Mouse (Mus musculus) bone marrow, adult 2 months (tissue): ENCODE measurements around the gene Ahrr. TPM values are rescaled to one million over a fixed set of nuclear protein-coding genes. Genes with fewer than 3 reads are reported as not detected.

Experiments
- H3K27ac ChIP-seq: fragments of 200-500 bp; 2 replicates; pipeline ENCODE4 v1.5.1; 2012; ENCODE audit warnings: low read depth, mild to moderate bottlenecking, control low read depth, inconsistent platforms, low read length; ENCODE audit not compliant: control insufficient read depth, poor library complexity, insufficient read depth
- H3K4me1 ChIP-seq: fragments of 200-500 bp; 2 replicates; pipeline ENCODE4 v1.6.1; 2011; ENCODE audit warnings: low read length; ENCODE audit not compliant: control insufficient read depth, insufficient read depth
- H3K4me3 ChIP-seq: fragments of 200-500 bp; replicated peaks from 2 replicates; pipeline ENCODE3; 2011; ENCODE audit warnings: mild to moderate bottlenecking, low read depth, low read length, control low read depth; ENCODE audit not compliant: control insufficient read depth
- CTCF ChIP-seq: fragments of 200-500 bp; IDR thresholded peaks from 2 replicates; pipeline ENCODE4 v1.5.1; 2011; ENCODE audit warnings: low read length, control low read depth; ENCODE audit not compliant: control insufficient read depth, insufficient read depth
- POLR2A ChIP-seq: fragments of 200-500 bp; IDR thresholded peaks from 2 replicates; pipeline ENCODE4 v1.6.1; 2011; ENCODE audit warnings: low read depth, mild to moderate bottlenecking, control low read depth, low read length, borderline replicate concordance; ENCODE audit not compliant: control insufficient read depth
- WGBS: fragments of 180-500 bp; shearing (Covaris S2); methylation state at CpG from one replicate; pipeline ENCODE4 v1.1.7; 2018; 5-methylcytosine and 5-hydroxymethylcytosine counted together
- polyA plus RNA-seq: library from polyadenylated mRNA; stranded (reverse); fragments of >200 nt; gene quantifications from 2 replicates; pipeline ENCODE4 v1.2.4, GENCODE M21; 2011; ENCODE audit warnings: low replicate concordance; ENCODE audit not compliant: missing spikeins, insufficient read depth, insufficient read length

Ahrr gene
- not detected in 2 replicates for polyA plus RNA-seq

GRCm38 (mm10) chr13:74292167-74292566 lies at the start of gene Ahrr:
Gene Ahrr (minus strand): TSS chr13:74292331.
- no peak within 1 kb of the TSS for H3K27ac ChIP-seq
- no peaks in the 10 kb centered on the region for H3K4me1 ChIP-seq
- WGBS: 3% methylated on average over 27 of the region's 27 CpGs
- H3K4me3 ChIP-seq: no peak within 1 kb of the TSS
- no peak for TF ChIP-seq POLR2A
- 0 out of 2 replicates have a peak, but pooled peaks have one; percentile 5 for TF ChIP-seq CTCF

GRCm38 (mm10) chr13:74341036-74341435 lies 48.9 kb upstream of the Ahrr start:
- TF ChIP-seq POLR2A (no peak), CTCF (no peak)
- H3K4me3 ChIP-seq: no peak overlapping the region
- 43% methylated on average over 3 of the region's 3 CpGs for WGBS
- no peak overlapping the region for H3K27ac ChIP-seq
- H3K4me1 ChIP-seq: no peaks in the 10 kb centered on the region

- Histone ChIP-seq H3K27ac (no peak overlapping the region), H3K4me1 (no peaks in the 10 kb centered on the region), H3K4me3 (no peak overlapping the region)
- no peak for TF ChIP-seq CTCF
- no peak for TF ChIP-seq POLR2A
Observed at GRCm38 (mm10) chr13:74329321-74329720, 37.2 kb upstream of the Ahrr start.

DNA sequence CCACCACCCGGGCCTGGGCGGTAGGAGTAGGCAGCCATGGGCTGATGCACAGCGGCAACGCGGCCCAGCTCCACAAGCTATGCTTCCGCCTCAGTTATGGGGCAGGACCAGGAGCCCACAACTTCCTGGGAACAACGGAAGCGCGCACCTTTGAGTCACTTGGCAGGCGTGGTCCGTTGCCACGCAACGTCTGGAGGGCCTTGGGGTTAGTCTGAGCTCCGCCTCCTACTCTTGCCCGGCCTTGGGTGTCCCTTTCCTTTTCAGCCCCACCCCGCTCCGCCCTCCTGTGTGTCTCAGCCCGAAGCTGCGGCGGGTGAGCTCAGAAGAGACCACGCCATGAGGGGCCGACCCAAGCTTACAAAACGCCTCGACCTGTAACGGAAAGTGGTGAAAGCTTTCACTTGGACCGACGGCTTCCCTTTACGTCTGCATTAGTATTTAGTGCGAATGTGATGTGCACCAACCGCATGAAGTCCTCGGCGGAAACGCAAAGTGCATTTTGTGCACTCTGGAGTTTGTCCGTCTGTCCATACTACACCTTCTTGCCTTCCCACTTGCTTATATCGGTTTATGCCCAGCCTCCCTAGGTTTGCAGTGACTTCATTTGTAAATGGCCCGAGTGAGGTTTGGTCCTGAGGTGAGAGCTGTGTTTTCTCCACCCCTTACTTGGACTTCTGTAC lies 25.2 kb upstream of the Ahrr start, which contains the start of gene Pdcd6:
Pdcd6 (minus strand) TSS at position 411 of the 680 bp plus-strand sequence.
- under 1% methylated on average over 36 of the region's 36 CpGs for WGBS
- peak; percentile 90 for TF ChIP-seq POLR2A
- no peak for TF ChIP-seq CTCF
- H3K27ac ChIP-seq: peak within 1 kb of the TSS; percentile 63
- peak within 1 kb of the TSS; percentile 80 for H3K4me3 ChIP-seq
- no peaks in the 10 kb centered on the region for H3K4me1 ChIP-seq

DNA sequence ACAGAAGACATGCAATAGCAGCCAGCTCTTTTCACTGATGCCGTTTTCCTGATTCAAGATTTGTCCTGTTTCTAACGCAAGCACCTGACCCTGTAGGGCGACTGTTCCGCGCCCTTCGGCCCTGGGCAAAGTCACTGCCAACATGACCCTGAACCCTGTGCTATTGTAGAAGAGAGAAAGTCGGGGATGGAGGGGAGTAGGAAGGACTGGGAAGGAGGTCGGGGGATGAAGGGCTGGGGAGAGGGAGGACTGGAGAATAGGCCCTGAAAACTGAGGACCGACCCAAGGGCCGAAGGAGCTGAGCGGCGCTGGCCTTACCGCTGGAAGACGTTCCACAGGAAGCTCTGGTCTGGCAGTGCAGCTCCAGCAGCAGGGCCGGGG lies 24.6 kb upstream of the Ahrr start:
- H3K4me3 ChIP-seq: peak overlapping the region; percentile 80
- 1% methylated on average over 15 of the region's 15 CpGs for WGBS
- peak overlapping the region; percentile 63 for H3K27ac ChIP-seq
- TF ChIP-seq CTCF: no peak
- TF ChIP-seq POLR2A: no peak
- no peaks in the 10 kb centered on the region for H3K4me1 ChIP-seq

GRCm38 (mm10) chr13:74316386-74316785 lies 24.3 kb upstream of the Ahrr start:
- Histone ChIP-seq H3K4me3 (peak overlapping the region; percentile 80), H3K4me1 (no peaks in the 10 kb centered on the region), H3K27ac (no peak overlapping the region)
- WGBS: 21% methylated on average over 4 of the region's 4 CpGs
- TF ChIP-seq CTCF (no peak), POLR2A (no peak)

- 91% methylated on average over 3 of the region's 3 CpGs for WGBS
- Histone ChIP-seq H3K4me1 (no peaks in the 10 kb centered on the region), H3K27ac (no peak overlapping the region), H3K4me3 (no peak overlapping the region)
- TF ChIP-seq POLR2A (no peak), CTCF (no peak)
Observed at GRCm38 (mm10) chr13:74314616-74315015, 22.5 kb upstream of the Ahrr start.

GRCm38 (mm10) chr13:74305780-74306179 lies 13.6 kb upstream of the Ahrr start:
- 90% methylated on average over 1 of the region's 1 CpGs for WGBS
- Histone ChIP-seq H3K27ac (no peak overlapping the region), H3K4me1 (no peaks in the 10 kb centered on the region), H3K4me3 (no peak overlapping the region)
- TF ChIP-seq POLR2A: no peak
- no peak for TF ChIP-seq CTCF

- Histone ChIP-seq H3K4me3 (no peak overlapping the region), H3K4me1 (no peaks in the 10 kb centered on the region), H3K27ac (no peak overlapping the region)
- no peak for TF ChIP-seq POLR2A
- TF ChIP-seq CTCF: no peak
- 91% methylated on average over 6 of the region's 6 CpGs for WGBS
Observed at GRCm38 (mm10) chr13:74305380-74305779, 13.2 kb upstream of the Ahrr start.
